Mouse (Mus musculus) C2C12 (cell line): ENCODE measurements at regions not wholly inside any gene's neighbourhood (a gene's known extent, or its start where the extent isn't known, plus 50 kb on each side); places are given as distances from the start of the nearest gene placed in this dataset.

Experiments used
- CEBPB ChIP-seq: IDR thresholded peaks from one replicate; pipeline ENCODE4 v1.6.1; 2011; ENCODE audit warnings: low read depth, mild to moderate bottlenecking, control low read depth, moderate library complexity
- CTCF ChIP-seq: IDR thresholded peaks from one replicate; pipeline ENCODE4 v1.5.1; 2011; ENCODE audit not compliant: control insufficient read depth, insufficient read depth, insufficient read length
- FOSL1 ChIP-seq: IDR thresholded peaks from one replicate; pipeline ENCODE4 v1.8.0; 2011; ENCODE audit warnings: mild to moderate bottlenecking, low read length; ENCODE audit not compliant: poor library complexity, insufficient read depth, severe bottlenecking
- MAX ChIP-seq: IDR thresholded peaks from one replicate; pipeline ENCODE4 v1.6.1; 2011; ENCODE audit warnings: mild to moderate bottlenecking, control low read depth
- MYOD1 ChIP-seq: IDR thresholded peaks from one replicate; pipeline ENCODE4 v1.6.1; 2011; ENCODE audit warnings: low read depth; ENCODE audit not compliant: control insufficient read depth, insufficient read length
- MYOG ChIP-seq: IDR thresholded peaks from one replicate; pipeline ENCODE4 v1.6.1; 2011; ENCODE audit not compliant: control insufficient read depth, insufficient read length; ENCODE audit errors: extremely low read depth
- USF1 ChIP-seq: IDR thresholded peaks from one replicate; pipeline ENCODE4 v1.6.1; 2011; ENCODE audit warnings: low read depth, mild to moderate bottlenecking, control low read depth, moderate library complexity

DNA sequence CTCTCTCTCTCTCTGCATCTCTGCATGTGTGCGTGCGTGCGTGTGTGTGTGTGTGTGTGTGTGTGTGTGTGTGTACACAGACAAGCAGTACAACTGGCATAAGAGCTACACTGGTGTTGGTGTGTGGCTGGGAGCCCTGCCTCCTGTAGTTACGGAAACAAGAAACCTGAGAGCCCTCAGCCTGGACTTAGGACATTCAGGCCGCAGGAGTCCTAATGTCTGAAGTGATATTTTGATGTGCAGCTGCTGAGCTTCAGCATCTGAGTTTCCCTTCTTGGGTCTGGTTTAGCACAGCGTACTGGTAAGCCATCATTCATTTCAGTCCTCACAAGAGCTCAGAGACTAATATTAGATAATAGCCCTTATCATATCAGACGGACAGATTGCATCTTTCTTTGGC, 134.8 kb upstream of the Runx1 start:
- TF ChIP-seq MAX = no peak
- no peak for TF ChIP-seq CTCF
- TF ChIP-seq CEBPB = no peak
- TF ChIP-seq MYOD1 = no peak
- no peak for TF ChIP-seq MYOG
- TF ChIP-seq USF1 = no peak
- TF ChIP-seq FOSL1 = no peak
